Mouse (Mus musculus): ENCODE measurements around the gene Epo.

- TF ChIP-seq CTCF (IDR thresholded peaks at IDR 0.05; ENCODE audit: control insufficient read depth, insufficient read depth, insufficient replicate concordance, low read depth, low read length) (no peak), POLR2A (IDR thresholded peaks at IDR 0.05; ENCODE audit: control insufficient read depth, low read depth, low read length) (no peak)
Observed at GRCm38 (mm10) chr5:137524671-137525070, 8.4 kb downstream of the Epo start.
